Mouse (Mus musculus): Measurements from ENCODE around the gene Fbxl18.
"Not testable (repeated sequence)": the region's sequence is repeated elsewhere in the genome, so short reads cannot be mapped to it uniquely, and the experiment has no call there.

The Fbxl18 gene

DNA sequence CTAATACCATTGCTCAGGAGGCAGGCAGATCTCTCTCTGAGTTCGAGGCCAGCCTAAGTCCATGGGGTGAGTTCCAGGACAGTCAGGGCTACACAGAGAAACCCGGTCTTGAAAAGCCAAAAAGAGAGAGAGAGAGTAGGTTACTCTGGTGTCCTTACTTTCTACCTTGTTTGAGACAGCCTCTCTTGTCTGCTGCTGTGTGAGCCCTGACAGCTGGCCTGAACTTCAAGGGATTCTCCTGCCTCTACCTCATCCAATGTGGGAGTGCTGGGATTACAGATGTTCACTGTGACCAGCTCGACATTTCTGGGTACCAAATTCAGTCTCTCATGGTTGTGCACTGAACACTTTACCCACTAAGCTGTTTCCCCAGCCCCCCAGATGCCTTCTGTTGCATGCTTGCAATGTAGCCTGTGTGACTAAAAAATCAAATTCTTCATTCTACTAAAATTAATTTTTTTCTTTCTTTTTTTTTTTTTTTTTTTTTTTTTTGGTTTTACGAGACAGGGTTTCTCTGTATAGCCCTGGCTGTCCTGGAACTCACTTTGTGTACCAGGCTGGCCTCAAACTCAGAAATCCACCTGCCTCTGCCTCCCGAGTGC lies 4.8 kb upstream of the Fbxl18 start:
- peak; percentile 46 for DNase-seq (ENCODE audit: low read depth)

DNA sequence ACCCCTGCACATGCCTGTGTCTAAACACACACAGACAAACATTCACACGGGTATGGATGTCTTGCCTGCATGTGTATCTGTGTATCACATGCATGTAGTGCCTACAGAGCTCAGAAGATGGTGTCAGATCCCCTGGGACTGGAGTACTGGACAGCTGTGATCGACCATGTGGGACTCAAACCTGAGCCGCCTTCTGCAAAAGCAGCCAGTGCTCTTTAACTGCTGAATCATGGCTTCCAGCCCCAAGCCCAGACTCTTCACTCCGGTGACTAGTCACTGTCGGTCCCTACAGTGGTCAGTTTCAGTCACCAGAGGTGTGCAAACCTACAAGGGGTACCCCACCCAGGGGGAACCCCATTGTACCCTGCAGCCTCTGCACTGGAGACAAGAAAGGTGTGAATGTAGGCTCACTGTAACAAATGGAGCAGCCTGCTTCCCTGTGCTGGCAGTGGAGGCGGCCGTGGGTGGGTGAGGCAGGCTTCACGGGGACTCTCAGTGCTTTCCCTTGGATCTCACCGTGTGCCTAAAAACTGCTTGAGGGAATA lies 3.9 kb upstream of the Fbxl18 start:
- DNase-seq (ENCODE audit: low read depth): peak; percentile 61

DNA sequence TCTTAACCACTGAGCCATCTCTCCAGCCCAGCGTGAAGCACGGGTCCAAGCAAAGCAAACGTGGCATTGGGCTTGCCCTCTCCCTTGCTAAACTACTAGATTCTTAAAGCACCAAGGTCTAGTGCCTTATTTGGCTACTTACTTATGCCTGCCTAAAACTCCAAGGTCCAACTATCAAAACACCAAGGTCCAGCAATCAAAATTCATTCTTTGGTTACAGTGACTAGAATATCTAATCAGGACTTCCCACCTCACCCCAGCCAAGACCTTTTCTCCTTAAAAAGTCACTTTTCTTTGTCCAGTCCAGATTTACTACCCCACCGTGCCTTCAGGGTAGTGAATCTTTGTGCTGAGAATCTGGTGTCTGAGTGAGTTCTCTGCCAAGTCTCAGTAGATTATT lies 3.1 kb upstream of the Fbxl18 start:
- DNase-seq (ENCODE audit: low read depth): peak; percentile 26

DNA sequence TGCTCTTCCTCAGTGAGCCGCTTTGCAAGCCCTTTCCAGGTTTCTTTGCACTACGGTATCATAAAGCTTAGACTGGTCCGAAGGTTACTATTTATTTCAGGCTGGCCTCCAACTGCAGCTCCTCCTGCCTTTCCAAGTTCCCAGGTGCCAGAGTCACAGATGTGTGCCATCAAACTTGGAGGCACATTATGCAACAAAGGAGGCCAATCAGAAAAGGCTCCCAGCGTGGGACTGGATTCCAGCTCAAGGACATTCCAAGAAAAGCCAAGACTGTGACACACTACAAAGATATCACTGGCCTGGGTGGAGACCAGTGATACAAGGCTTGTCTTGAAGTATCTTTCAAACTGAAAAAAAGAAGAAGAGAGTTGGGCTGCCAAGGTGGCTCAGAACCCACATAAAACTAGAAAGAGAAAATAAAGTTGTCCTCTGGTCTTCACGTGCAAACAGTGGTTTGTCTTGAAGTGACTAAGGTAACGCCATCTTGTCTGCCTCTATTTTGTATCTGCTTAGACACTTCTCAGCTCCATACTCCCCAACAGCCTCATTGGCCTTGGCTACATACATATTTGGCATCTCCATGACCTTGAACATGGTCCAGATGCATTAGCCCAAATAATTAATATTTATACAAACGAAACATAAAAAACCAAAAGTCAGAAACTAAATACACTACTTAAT lies 2.5 kb upstream of the Fbxl18 start:
- peak; percentile 19 for DNase-seq (ENCODE audit: low read depth)

DNA sequence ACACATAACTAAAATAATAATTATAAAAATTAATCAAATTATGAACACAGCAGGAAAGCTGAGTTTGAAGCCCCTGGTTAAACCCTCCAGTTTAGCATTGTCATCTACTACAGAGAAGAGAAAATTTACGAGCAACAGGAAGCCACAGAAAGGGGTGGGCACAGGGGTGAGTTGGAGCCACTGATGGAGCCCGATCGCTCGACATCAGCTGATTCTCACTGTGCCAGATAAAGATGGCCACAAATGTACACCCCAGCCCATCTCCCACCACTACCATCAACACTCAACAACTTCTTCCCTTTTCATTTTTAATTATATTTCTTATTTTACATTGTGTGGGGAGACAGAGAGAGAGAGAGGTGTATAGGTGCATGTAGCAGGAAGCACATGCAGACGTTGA lies 1.5 kb upstream of the Fbxl18 start:
- no peak for DNase-seq (ENCODE audit: low read depth)

DNA sequence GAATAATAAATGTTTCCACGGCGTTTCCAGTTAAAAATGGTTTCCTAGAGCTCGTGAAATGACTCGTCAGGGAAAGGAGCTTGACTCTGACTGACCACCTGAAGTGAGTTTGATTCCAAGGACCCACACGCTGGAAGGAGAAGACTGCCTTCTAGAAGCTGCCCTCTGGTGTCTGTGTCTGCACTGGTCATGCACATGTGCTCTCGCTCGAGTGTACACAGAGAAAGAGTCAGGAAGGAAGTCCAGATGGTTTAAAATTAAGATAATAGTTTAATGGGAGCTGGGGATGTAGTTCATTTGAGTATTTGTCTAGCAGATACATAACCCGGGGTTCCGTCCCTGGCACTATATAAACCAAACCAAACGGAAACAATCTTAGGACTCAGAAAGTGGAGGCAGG lies 971 bp upstream of the Fbxl18 start:
- peak; percentile 56 for DNase-seq (ENCODE audit: low read depth)

DNA sequence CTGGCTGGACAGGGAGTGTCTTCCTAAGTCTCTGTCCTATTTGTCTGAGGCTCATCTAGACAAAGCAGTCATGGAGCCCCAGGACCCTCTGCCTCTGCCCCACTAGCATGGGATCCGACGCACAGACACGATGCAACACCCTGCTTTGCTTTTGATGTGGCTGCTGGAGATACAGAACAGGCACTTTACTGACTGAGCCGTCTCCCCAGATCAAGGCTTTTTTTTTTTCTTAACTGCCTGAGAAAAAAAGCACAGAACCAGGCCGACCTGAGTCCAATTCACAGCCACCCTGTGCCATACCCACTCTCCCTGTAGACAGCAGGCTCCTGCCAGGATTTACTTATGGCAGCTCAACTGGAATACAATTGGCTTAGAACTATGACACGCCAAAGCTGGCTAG lies 3.8 kb downstream of the Fbxl18 start:
- DNase-seq (ENCODE audit: low read depth): no peak

DNA sequence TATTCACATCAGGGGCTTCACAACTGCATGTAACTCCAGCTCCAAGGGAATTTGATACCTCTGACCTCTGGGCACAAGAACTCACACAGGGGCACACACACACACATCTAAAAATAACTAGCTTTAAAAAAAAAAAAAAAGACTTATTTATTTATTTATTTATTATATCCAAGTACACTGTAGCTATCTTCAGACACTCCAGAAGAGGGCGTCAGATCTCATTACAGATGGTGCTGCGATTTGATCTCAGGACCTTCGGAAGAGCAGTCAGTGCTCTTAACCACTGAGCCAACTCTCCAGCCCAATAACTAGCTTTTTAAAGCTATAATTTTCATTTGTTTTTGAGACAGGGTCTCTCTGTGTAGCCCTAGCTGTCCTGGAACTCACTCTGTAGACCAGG lies 7.7 kb downstream of the Fbxl18 start:
- DNase-seq (ENCODE audit: low read depth): not testable (repeated sequence)

DNA sequence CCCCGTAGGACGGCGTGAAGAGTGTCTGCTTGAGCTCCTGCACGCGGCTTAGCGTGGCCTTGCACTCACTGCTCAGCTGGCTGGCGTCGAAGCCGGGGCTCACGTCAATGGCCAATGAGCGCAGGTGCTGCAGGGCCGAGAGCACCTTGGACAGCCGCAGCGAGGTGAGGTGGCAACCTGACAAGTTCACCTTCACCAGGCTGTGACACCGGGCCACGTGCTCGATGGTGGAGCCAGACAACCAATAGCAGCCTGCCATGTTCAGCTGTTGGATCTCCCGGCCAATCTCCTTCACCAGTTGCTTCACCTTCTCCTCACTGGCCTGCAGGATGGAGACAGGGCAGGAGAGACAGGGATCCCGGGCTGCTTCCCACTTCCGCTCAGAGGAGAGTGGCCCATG lies 8.5 kb downstream of the Fbxl18 start:
- no peak for DNase-seq (ENCODE audit: low read depth)

DNA sequence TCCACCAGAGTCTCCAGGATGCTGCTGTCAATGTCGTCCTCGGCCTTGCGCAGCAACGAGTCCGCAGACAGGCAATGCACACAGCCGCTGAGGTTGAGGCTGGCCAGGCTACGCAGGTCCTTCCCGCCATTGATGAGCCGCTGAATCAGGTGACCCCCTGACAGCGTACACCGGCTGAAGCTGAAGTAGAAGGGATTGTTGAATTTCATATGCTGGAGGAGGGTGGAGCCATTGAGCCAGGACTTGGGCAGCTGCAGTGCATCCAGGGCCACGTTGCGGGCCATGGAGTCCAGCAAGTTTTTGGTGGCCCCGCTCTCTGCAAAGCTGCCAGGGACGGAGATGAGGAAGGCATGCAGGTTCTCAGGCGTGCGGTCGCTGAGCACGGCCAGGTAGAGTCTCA lies 9.0 kb downstream of the Fbxl18 start:
- DNase-seq (ENCODE audit: low read depth): no peak

DNA sequence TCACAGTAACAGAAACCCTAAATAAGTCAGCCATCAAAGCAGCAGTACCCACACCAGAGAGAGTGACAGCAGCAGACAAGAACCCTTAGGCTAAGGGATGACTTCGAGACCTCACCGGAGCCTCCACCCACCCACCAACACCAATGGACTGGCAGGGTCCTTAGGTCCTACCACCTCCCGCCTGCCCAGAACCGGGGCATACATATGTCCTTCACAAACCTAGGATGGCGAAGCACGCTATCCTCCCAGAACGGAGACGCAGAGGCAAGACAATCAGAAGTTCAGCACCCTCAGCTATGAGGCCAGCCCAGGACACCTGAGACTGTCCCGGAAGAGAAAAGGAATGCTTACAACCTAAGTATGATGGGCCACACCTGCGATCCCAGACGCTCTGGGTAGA lies 12.8 kb downstream of the Fbxl18 start:
- no peak for DNase-seq (ENCODE audit: low read depth)

DNA sequence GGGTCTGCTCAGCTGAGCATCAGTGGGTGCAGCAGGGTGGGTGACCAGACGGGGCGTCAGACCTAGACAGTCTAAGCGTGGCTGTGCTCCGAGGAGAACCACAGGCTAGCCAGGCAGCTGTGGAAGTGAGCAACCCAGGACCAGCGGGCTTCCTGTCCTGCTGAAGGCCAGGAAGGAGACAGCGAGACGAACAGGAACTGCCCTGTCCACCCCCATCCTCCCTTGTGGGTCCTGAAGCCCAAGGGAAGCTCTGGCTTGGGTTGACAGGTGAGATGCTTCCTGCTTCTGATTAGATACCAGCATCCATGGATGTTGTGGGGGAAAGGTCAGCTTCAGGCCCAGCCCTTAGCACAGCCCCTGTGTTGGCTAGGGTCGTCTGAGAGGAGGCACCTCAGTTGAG lies 13.3 kb downstream of the Fbxl18 start:
- DNase-seq (ENCODE audit: low read depth): no peak

DNA sequence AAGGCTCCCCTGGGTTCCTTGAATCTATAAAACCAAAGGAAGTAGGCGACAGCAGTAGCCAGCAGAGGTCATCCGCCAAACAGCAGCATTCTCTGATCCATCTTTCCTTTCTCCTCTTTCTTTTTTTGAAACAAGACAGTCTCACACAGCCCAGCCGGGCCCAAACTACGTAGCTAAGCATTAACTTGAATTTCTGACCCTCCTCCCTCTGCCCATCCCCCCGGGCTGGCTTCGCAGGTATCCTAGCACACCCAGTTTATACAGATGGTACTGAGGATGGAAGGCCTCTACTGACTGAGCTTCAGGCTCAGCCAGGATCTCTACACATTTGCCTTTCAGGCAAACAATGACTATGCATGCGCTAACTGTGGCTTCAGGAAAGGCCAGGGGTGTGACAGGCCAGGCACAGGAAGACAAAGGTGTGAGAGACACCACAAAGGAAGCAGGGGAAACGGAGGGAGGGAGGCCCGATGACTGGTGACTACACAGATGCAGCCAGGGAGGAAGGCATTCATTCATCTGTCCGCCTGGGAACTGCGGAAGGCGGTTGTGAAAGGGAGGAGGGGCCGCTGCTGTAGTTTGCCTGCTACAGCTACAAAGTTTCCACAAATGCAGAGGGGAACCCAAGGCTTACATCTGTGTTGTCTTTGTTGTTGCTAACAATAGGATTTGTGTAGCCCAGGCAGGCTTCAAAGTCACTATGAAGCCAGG lies 14.3 kb downstream of the Fbxl18 start:
- no peak for DNase-seq (ENCODE audit: low read depth)

DNA sequence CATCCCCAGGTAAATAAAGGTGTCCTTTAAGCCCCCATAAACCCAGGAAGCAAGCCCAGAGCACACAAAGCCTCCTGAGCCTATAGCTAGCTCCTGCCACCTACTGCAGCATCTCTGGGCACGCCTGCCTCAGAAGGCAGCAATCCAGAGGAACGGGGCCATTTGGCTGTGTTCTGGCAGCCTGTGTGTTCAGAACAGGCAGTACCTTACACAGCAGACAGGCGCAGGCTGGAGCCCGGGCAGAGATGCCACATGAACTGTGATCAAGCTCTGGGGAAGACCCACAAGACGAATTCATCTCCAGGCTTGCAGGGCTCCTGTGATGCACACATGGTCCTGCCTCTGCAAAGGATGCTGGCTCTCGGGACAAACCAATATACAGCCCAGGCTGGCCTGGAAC lies 15.0 kb downstream of the Fbxl18 start:
- no peak for DNase-seq (ENCODE audit: low read depth)

DNA sequence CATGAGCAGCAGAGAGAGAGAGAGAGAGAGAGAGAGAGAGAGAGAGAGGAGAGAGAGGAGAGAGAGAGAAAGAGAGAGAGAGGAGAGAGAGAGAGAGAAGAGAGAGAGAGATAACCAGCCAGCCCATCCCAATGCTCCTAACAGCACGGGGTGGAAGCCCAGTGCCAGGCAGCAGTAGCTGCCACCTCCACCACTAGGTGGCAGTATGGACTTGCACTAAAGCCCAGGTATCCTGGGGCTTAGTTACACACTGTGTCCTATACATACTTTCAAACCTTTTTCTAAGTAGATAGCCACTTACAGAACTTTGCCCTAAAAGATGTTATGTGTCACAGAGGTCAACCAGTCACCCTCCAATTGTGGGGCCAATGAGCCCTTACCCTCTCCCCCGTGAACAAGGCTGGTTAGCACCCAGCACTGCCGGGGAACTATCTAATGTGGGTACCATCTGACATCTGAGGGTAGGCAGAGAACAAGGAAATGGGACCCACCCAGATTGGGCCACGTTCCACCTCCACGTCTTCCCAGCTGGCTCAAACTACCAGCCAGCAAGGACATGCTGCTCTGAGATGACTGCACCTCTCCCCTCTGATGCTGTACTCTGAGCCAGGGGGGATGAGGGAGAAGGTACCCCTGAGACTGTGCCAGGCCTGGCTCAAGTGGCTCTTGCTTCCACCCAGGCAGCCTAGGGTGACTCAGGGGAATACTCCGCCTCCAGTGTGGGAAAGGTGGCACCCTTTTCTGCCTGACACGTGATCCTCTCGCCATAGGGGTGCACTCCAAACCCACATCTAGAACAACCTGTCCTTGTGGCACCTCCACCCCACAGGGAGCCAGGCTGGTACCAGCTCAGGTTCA lies 15.7 kb downstream of the Fbxl18 start:
- DNase-seq (ENCODE audit: low read depth): peak; percentile 97

DNA sequence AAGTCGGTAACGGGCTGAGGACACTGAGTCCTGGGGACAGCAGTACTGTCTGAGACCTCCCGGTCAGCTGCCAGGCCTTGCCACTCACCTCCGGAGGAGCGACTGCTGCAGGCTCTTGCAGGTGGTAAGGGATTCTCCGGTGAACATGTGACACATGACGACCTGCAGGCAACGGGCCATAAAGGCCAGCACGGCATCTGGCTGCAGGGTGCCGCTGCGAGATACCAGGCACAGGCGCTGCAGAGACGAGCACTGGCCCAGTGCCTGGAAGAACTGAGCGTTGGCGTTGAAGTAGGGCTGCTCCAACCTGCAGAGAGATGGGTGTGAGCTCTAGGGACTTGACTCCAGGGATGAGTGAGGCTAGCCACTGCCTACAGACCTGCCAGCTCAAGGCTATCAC lies 16.7 kb downstream of the Fbxl18 start:
- DNase-seq (ENCODE audit: low read depth): no peak

DNA sequence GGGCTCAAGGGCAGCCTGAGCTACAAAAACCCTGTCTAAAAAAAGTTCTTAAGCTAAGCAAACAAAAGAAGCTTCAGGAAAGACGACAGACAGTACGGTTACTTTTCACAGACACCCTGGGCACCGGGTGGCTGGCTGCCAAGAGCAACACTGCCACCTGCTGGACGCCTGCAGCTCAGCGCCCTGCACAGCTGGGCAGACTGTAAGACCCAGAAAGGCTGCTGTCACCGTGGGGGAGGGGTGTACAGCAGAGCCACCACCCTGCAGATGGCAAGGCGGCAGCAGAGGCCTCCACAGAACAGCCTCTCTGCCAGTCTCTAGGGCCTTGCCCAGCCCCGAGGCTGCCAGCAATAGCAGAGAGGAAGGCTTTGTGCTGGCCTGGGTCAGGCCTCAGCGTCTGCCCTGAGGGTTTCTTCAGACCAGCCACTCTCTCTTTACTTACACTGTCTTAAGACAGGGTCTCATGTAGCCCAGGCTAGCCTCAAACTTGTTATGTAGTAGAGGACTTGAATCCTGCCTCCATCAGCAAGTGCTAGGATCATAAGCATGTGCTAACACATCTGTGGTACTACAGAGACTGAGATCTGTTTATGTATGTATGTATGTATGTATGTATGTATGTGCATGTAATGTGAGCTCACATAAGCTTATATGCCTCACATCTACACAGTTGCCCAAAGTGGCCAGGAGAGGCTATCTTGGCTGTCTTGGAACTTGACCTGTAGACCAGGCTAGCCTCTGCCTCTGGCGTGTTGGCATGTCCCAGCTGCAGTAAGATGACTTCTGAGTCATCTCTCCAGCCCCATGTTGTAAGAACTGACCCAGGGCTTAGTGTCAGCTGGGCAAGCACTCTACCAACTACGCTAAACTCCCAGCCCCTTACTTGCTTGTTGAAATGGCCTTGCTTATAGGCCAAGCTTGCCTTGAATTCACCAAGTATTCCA lies 17.6 kb downstream of the Fbxl18 start:
- DNase-seq (ENCODE audit: low read depth): peak; percentile 92

DNA sequence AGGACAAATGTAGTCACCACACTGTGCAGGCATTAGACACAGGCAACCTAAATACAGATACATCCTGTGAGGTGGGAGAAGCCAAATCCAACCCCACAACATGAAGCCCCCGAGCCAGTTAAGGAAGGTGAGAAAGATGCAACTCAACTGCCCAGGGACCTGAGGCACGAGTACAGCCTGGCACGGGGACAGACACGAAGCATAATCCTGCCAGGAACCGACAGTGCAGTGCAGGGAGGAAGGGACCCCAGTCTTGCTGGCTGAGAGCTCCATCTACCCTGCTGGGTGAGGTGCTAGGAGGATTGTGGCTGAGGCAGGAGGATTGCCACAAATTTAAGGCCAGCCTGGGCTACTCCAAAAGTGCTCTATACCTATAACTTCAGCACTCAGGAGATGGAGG lies 18.3 kb downstream of the Fbxl18 start:
- DNase-seq (ENCODE audit: low read depth): no peak

DNA sequence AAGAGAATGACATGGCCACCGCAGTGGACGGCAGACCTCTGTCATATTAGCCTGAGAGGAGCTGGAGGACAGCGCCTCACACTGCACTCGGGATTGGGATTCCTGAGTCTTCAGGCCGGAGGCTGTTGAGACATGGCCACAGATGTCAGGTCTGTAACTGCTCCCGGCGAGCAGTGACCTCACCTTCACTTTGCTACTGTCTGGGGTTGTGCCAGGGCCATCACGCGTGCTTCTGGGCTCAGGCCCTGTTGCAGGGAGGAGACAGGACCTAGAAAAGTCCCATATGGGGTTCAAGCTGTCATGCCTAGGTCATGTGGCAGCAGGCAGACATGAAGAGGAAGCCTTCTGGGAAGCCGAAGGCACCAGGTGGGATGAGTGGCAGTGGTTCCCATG lies 19.7 kb downstream of the Fbxl18 start:
- DNase-seq (ENCODE audit: low read depth): no peak

DNA sequence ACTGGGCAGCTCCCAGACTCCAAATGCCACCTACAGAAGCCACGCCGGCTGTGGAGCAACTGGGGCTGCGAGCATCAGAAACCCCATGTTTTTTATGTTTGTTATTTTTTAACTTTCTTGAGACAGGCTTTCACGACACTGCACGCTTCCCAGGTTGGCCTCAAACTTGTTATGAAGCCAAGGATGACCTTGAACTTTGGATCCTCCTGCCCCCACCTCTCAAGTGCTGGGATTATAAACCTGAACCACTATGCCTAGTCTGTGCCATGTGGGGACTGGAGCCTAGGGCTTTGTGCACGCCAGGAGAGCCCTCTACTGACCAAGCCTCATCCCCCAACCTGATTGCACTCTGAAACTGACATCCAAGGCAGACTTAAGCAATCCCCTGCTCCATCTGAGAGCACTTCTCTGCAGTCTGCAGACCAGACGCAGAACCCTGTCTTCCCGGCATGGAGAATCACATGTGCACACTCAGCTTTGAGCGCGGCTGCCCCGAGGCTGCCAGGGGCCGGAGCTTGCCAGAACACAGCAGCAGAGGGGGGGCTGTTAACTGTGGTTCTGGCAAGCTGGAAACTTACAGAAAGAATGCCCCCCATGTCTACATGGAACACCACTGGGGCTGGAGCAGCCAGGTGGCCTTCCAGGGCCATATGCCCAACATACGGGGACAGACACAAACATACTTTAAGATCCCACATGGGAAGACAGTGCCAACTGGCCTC lies 20.3 kb downstream of the Fbxl18 start:
- DNase-seq (ENCODE audit: low read depth): peak; percentile 64

DNA sequence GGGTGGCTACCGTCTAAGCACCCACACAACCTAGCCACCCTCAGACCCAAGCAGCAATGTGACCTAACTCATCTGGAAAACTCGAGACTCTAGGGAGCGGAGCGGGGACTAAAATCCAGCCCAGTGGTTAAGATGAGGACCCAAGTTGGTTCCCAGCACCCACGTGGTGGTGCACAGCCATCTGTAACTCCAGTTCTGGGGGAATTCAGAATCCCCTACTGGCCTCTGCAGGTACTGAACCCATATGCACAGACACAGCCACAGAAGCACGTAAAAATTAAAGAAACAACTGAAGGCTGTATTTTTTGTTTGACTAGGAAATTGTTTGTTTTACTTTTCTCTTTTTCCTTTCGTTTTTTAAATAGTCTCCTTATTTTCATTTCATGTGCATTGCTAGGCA lies 21.5 kb downstream of the Fbxl18 start:
- no peak for DNase-seq (ENCODE audit: low read depth)

Measured in NIH3T3 (cell line).